Mouse (Mus musculus) neural tube, embryonic 14.5 days (tissue): Measurements from ENCODE around the gene Cryba2. TPM values are rescaled to one million over a fixed set of nuclear protein-coding genes. Genes with fewer than 3 reads are reported as not detected.

Experiments used
- ATAC-seq: fragments of 200-750 bp; cut with Nextera tagmentation; 2 replicates; pipeline ENCODE4 v1.8.0; 2017; ENCODE audit warnings: low read depth, mild to moderate bottlenecking, moderate TSS enrichment, moderate library complexity
- H3K27ac ChIP-seq: fragments of 300-500 bp; sonication (generic); 2 replicates; pipeline ENCODE4 v1.5.1; 2014; ENCODE audit warnings: low read depth, mild to moderate bottlenecking, control low read depth, low read length, moderate library complexity, mixed read lengths
- H3K27me3 ChIP-seq: fragments of 300-500 bp; sonication (generic); 2 replicates; pipeline ENCODE4 v1.6.1; 2014; ENCODE audit warnings: low read length; ENCODE audit not compliant: control insufficient read depth, insufficient read depth
- H3K36me3 ChIP-seq: fragments of 300-500 bp; sonication (generic); 2 replicates; pipeline ENCODE4 v1.6.1; 2014; ENCODE audit warnings: low read length, mixed read lengths; ENCODE audit not compliant: control insufficient read depth, insufficient read depth
- H3K4me1 ChIP-seq: fragments of 300-500 bp; sonication (generic); 2 replicates; pipeline ENCODE4 v1.6.1; 2014; ENCODE audit warnings: low read length; ENCODE audit not compliant: control insufficient read depth, insufficient read depth
- H3K4me2 ChIP-seq: fragments of 300-500 bp; sonication (generic); 2 replicates; pipeline ENCODE4 v1.6.1; 2014; ENCODE audit warnings: mild to moderate bottlenecking, low read depth, low read length, control low read depth
- H3K4me3 ChIP-seq: fragments of 300-500 bp; sonication (generic); 2 replicates; pipeline ENCODE4 v1.5.1; 2014; ENCODE audit warnings: low read depth, low read length, control low read depth, mixed read lengths
- H3K9ac ChIP-seq: fragments of 300-500 bp; sonication (generic); replicated peaks from 2 replicates; pipeline ENCODE4 v1.6.1; 2014; ENCODE audit warnings: low read depth, mild to moderate bottlenecking, control low read depth, low read length, mixed read lengths
- H3K9me3 ChIP-seq: fragments of 300-500 bp; sonication (generic); 2 replicates; pipeline ENCODE4 v1.6.1; 2016; ENCODE audit warnings: low read length; ENCODE audit not compliant: control insufficient read depth
- WGBS: fragments of 180-500 bp; shearing (Covaris S2); extraction: QIAGEN DNeasy Blood & Tissue Kit; methylation state at CpG from one replicate; pipeline ENCODE4 v1.1.7; 2014; 5-methylcytosine and 5-hydroxymethylcytosine counted together
- polyA plus RNA-seq: library from polyadenylated mRNA; unstranded; fragments of >200 nt; fragmentation: Nextera tagmentation; extraction: Ambion mirVana; gene quantifications from 2 replicates; pipeline ENCODE4 v1.2.1, GENCODE M21; 2014

Gene Cryba2
- polyA plus RNA-seq, 1 experiment from 2014 or later, result 1.7 TPM

DNA sequence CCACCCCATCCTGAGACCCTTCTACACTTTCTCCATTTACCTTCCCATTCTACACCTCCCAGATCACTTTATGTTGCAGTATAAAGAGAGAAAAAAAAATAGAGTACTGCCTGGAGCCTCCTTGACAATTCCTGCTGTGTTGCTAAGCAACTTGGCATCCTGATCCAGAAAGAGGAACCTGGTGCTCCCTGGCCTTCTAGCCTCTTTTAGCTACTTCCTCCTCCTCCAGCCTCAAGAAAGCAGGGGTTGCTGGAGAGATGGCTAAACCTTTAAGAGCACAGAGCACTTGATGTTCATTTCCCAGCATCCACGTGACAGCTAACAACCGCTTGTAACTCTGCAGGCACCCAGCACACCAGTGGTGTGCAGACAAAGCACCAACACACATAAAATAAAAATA lies 20.7 kb downstream of the Cryba2 start:
- Histone ChIP-seq H3K27me3 (no peaks in the 10 kb centered on the region), H3K27ac (no peak overlapping the region), H3K36me3 (no peaks in the 10 kb centered on the region), H3K4me3 (no peak overlapping the region), H3K4me1 (no peaks in the 10 kb centered on the region), H3K9ac (no peak overlapping the region), H3K9me3 (no peaks in the 10 kb centered on the region), H3K4me2 (no peak overlapping the region)
- ATAC-seq, result no peak
- WGBS, result 68% methylated on average over 2 of the region's 2 CpGs

DNA sequence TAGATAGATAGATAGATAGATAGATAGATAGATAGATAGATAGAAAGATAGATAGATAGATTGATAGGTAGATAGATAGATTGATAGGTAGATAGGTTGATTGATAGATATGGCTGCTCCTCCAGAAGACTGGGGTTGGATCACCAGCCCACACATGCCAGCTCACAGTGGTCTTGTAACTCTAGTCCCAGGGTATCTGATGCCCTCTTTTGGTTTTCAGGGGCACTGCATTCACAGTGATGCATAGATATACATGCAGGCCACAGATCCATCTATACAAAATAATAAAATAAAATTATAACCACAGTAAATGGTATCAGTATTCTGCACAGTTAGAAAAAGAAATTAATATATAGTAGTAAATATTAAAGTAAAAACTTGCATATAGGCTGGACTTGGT lies 31.2 kb downstream of the Cryba2 start:
- H3K4me1 ChIP-seq, result peaks cover 21% of the 10 kb centered on the region
- no peak overlapping the region for H3K4me3 ChIP-seq
- no peak overlapping the region for H3K27ac ChIP-seq
- H3K9me3 ChIP-seq, result no peaks in the 10 kb centered on the region
- no peaks in the 10 kb centered on the region for H3K36me3 ChIP-seq
- H3K4me2 ChIP-seq, result no peak overlapping the region
- H3K9ac ChIP-seq, result no peak overlapping the region
- no peak for ATAC-seq
- 0 out of 2 replicates have a peak, but pooled peaks cover 2% of the 10 kb centered on the region for H3K27me3 ChIP-seq

DNA sequence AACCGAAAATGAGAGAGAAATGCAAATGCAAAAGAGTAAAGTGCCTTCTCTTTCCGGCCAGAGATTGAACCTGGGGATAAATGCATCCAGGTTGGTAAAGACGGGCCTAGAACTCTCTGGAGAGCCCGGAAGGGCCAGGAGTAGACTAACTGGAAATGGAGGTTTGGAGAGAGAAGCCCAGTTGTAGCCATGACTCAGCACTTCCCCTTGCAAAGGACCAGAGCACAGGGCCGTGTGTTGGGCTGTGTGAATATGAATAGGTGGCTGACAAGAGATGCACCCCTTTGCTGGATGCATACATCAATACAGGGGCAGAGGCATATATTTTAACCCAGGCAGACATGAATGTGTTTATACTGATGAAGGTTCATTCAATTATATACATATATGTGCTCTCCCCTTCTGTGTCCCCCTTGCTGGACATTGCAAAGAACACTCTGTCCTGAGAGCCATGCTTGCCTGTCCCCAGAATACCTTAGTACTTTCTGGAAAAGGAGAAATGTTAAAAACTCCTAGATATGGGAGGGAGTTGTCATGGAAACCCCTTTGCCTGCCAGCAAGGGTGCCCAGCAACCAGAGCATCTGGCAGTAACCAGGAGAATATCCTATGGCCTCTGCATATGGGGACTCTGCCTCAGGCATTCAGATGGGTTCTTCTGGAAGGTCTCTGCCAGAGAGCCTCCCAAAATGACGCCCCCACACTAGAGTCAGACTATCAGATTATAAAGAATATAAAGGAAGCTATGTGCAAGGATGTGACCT lies 33.5 kb downstream of the Cryba2 start:
- peak overlapping the region; percentile 48; the same call in 1 of the 2 replicates for H3K27ac ChIP-seq
- H3K36me3 ChIP-seq, result no peaks in the 10 kb centered on the region
- ATAC-seq, result no peak
- H3K4me1 ChIP-seq, result peaks cover 22% of the 10 kb centered on the region
- H3K9ac ChIP-seq, result 0 out of 2 replicates have a peak overlapping the region, but pooled peaks have one; percentile 68
- H3K27me3 ChIP-seq, result peaks cover 11% of the 10 kb centered on the region; the same call in 1 of the 2 replicates
- no peaks in the 10 kb centered on the region for H3K9me3 ChIP-seq
- 34% methylated on average over 6 of the region's 6 CpGs for WGBS
- peak overlapping the region; percentile 83 for H3K4me2 ChIP-seq
- H3K4me3 ChIP-seq, result peak overlapping the region; percentile 94

DNA sequence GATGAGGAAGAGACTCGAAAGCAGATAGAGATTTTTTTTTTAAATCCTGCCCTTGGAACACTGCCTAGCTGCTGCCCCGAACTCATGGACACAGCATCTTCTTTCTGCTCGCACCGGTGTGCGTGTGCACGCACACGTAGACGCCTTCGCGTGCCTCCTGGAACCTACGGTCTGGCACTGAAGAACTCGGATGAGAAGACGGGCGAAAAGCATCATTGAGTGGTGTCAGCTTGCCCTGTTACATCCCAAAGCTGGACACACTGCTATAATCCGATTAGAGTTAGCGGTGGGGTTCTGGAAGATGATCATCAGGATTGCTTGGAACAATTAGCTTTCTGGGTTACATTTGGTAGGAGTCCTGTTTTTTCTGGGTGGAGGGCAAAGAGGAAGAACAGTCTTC lies 34.1 kb downstream of the Cryba2 start:
- peaks cover 26% of the 10 kb centered on the region for H3K4me1 ChIP-seq
- peak overlapping the region; percentile 48; the same call in 1 of the 2 replicates for H3K27ac ChIP-seq
- H3K4me3 ChIP-seq, result peak overlapping the region; percentile 94
- peaks cover 11% of the 10 kb centered on the region; the same call in 1 of the 2 replicates for H3K27me3 ChIP-seq
- H3K36me3 ChIP-seq, result no peaks in the 10 kb centered on the region
- peak overlapping the region; percentile 68; the same call in 1 of the 2 replicates for H3K9ac ChIP-seq
- ATAC-seq, result no peak
- 7% methylated on average over 16 of the region's 16 CpGs for WGBS
- peak overlapping the region; percentile 83 for H3K4me2 ChIP-seq
- no peaks in the 10 kb centered on the region for H3K9me3 ChIP-seq

DNA sequence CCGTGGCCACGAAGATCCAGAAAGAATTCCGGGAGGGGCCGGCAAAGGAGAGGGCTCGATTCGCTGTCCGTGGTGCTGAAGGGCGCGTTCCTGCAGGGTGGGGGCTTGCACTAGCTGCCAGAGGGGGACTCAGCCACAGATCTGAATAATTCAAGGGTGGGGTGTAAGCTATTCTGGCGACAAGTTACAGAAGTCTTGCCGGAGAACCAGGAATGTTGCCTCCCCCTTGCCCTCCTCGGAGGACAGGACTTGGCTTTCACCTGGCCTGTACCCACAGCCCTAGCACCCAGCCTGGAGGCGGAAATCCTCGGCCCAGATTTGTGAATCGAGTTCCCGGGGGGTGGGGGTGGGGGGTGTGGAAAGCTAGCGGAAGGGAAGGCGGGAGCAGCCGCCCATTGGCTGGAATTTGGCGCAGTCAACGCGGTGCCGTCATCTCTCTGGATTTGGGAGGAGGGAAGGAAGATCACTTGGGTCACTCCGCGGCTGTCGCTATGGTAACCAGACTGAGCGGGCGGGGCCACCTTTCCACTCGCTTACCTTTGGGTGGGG lies 34.7 kb downstream of the Cryba2 start:
- Histone ChIP-seq H3K27ac (peak overlapping the region; percentile 74), H3K9me3 (no peaks in the 10 kb centered on the region), H3K4me1 (peaks cover 26% of the 10 kb centered on the region), H3K4me2 (peak overlapping the region; percentile 83), H3K4me3 (peak overlapping the region; percentile 94), H3K9ac (peak overlapping the region; percentile 68), H3K27me3 (peaks cover 11% of the 10 kb centered on the region; the same call in 1 of the 2 replicates), H3K36me3 (no peaks in the 10 kb centered on the region)
- peak; percentile 66 for ATAC-seq
- under 1% methylated on average over 29 of the region's 29 CpGs for WGBS

DNA sequence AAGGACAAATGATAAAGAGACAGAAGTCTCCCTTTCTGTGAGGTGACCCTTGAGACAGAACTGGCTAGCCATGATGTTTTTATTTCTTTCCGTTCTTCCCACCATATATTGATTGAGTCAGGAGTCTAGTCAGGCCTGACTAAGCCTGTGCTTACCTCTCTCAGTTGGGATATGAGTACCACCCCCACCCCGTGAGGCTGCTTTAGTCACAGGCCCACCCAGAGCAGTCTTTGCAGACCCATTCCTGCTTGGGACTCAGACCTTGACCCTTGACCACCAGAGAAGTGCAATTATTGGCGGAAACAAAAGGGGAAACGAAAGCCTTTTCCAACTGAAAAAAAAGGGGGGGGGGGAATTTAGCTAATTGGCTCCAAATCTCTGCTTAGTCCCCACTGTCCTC lies 35.3 kb downstream of the Cryba2 start:
- Histone ChIP-seq H3K4me3 (peak overlapping the region; percentile 94), H3K27me3 (peaks cover 11% of the 10 kb centered on the region; the same call in 1 of the 2 replicates), H3K36me3 (no peaks in the 10 kb centered on the region), H3K4me2 (peak overlapping the region; percentile 83), H3K4me1 (peaks cover 26% of the 10 kb centered on the region), H3K9ac (peak overlapping the region; percentile 68), H3K27ac (peak overlapping the region; percentile 74), H3K9me3 (no peaks in the 10 kb centered on the region)
- ATAC-seq, result no peak
- WGBS, result 5% methylated on average over 4 of the region's 4 CpGs

DNA sequence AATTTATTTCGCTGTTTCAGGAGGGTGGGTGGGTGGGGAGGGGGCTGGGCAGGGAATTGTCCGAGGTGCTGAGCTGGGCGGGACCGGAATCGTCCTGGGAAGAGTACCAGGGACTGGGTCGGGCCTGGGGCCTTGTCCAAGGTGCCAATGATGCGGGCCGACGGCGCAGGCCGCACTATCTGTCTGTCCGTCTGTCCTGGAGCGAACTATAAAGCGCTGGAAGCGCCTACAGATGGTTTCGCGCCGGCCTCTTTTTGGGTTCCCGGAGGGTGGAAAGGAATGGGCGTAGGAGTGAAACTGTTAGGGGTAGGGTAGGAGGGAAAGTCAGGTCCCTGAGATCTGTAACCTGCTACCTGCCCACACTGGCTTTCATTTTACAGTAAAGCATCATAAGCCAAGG lies 35.7 kb downstream of the Cryba2 start:
- Histone ChIP-seq H3K27ac (no peak overlapping the region), H3K4me2 (peak overlapping the region; percentile 83), H3K9me3 (no peaks in the 10 kb centered on the region), H3K9ac (peak overlapping the region; percentile 93), H3K4me3 (peak overlapping the region; percentile 94), H3K4me1 (peaks cover 26% of the 10 kb centered on the region), H3K27me3 (peaks cover 11% of the 10 kb centered on the region; the same call in 1 of the 2 replicates), H3K36me3 (no peaks in the 10 kb centered on the region)
- no peak for ATAC-seq
- WGBS, result 3% methylated on average over 20 of the region's 20 CpGs

DNA sequence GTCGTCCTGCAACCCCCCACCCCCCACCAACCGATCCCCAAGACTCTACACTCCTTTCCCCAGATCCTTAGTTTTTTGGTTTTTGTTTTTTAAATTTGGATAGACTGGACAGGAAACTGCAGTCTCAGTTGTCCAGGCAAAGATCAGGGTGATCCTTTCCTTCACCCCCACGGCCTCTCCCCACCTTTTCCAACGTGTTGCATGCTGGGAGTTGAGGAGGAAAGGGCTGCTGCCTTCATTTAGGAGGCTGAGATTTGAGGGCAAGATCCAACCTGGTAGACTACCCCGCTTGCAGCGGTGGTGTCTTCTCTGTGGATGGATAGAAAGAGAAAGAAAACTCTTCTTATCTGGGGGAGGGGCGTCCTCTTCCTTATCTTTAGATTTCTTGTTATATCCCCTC lies 36.2 kb downstream of the Cryba2 start:
- peaks cover 11% of the 10 kb centered on the region; the same call in 1 of the 2 replicates for H3K27me3 ChIP-seq
- H3K36me3 ChIP-seq, result no peaks in the 10 kb centered on the region
- H3K4me2 ChIP-seq, result peak overlapping the region; percentile 83
- peaks cover 26% of the 10 kb centered on the region for H3K4me1 ChIP-seq
- no peak overlapping the region for H3K27ac ChIP-seq
- peak overlapping the region; percentile 93 for H3K9ac ChIP-seq
- no peaks in the 10 kb centered on the region for H3K9me3 ChIP-seq
- H3K4me3 ChIP-seq, result peak overlapping the region; percentile 94
- no peak for ATAC-seq
- 5% methylated on average over 7 of the region's 7 CpGs for WGBS

DNA sequence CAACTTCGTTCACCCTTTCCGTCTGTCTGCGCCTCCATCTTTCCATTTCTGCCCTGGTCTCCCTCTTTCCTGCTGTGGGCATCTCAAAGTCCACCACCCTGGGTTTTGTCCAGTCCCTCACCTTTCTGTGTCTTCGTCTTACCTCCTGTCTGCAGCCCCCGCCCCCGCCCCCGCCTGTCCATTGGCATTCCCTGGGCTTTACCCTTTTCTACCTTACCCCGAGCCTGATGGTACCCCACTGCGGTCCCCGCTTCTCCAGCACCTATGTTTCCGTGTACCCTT lies 36.6 kb downstream of the Cryba2 start:
- under 1% methylated on average over 11 of the region's 11 CpGs for whole genome bisulfite sequencing
- Histone ChIP-seq H3K4me2 (peak overlapping the region; percentile 83), H3K27me3 (peaks cover 11% of the 10 kb centered on the region; the same call in 1 of the 2 replicates), H3K9ac (peak overlapping the region; percentile 93), H3K4me3 (peak overlapping the region; percentile 94), H3K27ac (peak overlapping the region; percentile 85; the same call in 1 of the 2 replicates), H3K9me3 (no peaks in the 10 kb centered on the region), H3K4me1 (peaks cover 26% of the 10 kb centered on the region), H3K36me3 (no peaks in the 10 kb centered on the region)
- ATAC-seq, result no peak
